Mouse (Mus musculus) hindbrain, embryonic 13.5 days (tissue): Measurements from ENCODE around the gene Tfdp2. TPM values are rescaled to one million over a fixed set of nuclear protein-coding genes. Genes with fewer than 3 reads are reported as not detected.

Experiments used
- ATAC-seq: fragments of 200-750 bp; cut with Nextera tagmentation; 2 replicates; pipeline ENCODE4 v1.8.0; 2017; ENCODE audit warnings: moderate TSS enrichment; ENCODE audit not compliant: low FRiP score
- H3K27ac ChIP-seq: fragments of 300-500 bp; sonication (generic); 2 replicates; pipeline ENCODE4 v1.5.1; 2015; ENCODE audit warnings: inconsistent platforms, mild to moderate bottlenecking, moderate library complexity
- H3K27me3 ChIP-seq: fragments of 300-500 bp; sonication (generic); 2 replicates; pipeline ENCODE4 v1.6.1; 2015; ENCODE audit warnings: mild to moderate bottlenecking, inconsistent platforms
- H3K36me3 ChIP-seq: fragments of 300-500 bp; sonication (generic); 2 replicates; pipeline ENCODE4 v1.6.1; 2015; ENCODE audit warnings: mild to moderate bottlenecking, inconsistent platforms
- H3K4me1 ChIP-seq: fragments of 300-500 bp; sonication (generic); replicated peaks from 2 replicates; pipeline ENCODE4 v1.6.1; 2015; ENCODE audit warnings: inconsistent platforms
- H3K4me2 ChIP-seq: fragments of 300-500 bp; sonication (generic); 2 replicates; pipeline ENCODE4 v1.6.1; 2015; ENCODE audit warnings: inconsistent platforms, mild to moderate bottlenecking, moderate library complexity
- H3K4me3 ChIP-seq: fragments of 300-500 bp; sonication (generic); 2 replicates; pipeline ENCODE4 v1.5.1; 2015; ENCODE audit warnings: mild to moderate bottlenecking, inconsistent platforms
- H3K9ac ChIP-seq: fragments of 300-500 bp; sonication (generic); 2 replicates; pipeline ENCODE4 v1.6.1; 2015; ENCODE audit warnings: mild to moderate bottlenecking, inconsistent platforms
- H3K9me3 ChIP-seq: fragments of 300-500 bp; sonication (generic); 2 replicates; pipeline ENCODE4 v1.6.1; 2016; ENCODE audit warnings: inconsistent platforms
- WGBS: fragments of 180-500 bp; shearing (Covaris S2); methylation state at CpG from one replicate; pipeline ENCODE4 v1.1.7; 2015; 5-methylcytosine and 5-hydroxymethylcytosine counted together
- polyA plus RNA-seq: library from polyadenylated mRNA; unstranded; fragments of >200 nt; fragmentation: Nextera tagmentation; extraction: Ambion mirVana; gene quantifications from 2 replicates; pipeline ENCODE4 v1.2.1, GENCODE M21; 2015

Gene Tfdp2
- polyA plus RNA-seq, 1 experiment from 2014 or later = 30.8 TPM

DNA sequence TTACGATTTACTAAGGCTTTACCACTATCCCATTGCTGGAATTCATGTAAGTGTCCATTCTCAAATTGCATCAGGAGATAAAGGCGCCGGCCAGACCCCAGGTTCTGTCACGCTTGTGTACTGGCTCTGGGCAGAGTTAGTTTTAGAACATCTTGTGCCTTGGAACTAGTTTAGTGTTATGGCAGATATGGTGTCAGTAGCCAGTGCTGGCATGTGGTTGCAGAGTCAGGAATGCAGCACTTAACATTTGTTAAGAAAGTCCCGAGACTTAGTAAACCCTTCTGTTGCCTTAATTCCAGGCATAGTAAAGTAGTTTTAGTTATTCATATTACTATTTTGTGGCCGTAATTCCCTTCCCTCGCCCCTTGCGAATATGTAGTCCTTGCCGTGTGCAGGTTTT, 1.7 kb downstream of the Tfdp2 start:
- H3K4me3 ChIP-seq = no peak overlapping the region
- H3K27ac ChIP-seq = no peak overlapping the region
- peaks cover 21% of the 10 kb centered on the region for H3K4me1 ChIP-seq
- WGBS = 75% methylated on average over 9 of the region's 9 CpGs
- no peaks in the 10 kb centered on the region for H3K27me3 ChIP-seq
- ATAC-seq = no peak
- H3K9me3 ChIP-seq = no peaks in the 10 kb centered on the region
- 0 out of 2 replicates have a peak overlapping the region, but pooled peaks have one; percentile 99 for H3K4me2 ChIP-seq
- no peaks in the 10 kb centered on the region for H3K36me3 ChIP-seq
- no peak overlapping the region for H3K9ac ChIP-seq

DNA sequence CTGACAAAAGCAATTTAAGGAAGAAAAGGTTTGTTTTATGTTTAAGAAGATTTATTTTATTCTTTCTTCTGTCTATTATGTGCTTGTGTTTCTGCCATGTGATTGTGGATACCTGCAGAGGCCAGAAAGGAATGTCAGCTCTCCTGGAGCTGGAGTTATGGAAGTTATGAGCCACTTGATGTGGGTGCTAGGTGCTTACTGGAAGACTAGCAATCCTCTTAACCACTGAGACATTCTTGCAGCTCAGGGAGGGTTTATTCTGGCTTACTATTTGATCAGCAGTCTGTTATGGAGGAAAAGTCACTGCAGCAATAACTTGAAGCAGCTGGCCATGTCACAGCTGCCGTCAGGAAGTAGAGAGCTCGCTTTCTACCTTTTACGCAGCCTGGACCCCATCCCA, 7.6 kb downstream of the Tfdp2 start:
- 92% methylated on average over 3 of the region's 3 CpGs for WGBS
- no peaks in the 10 kb centered on the region for H3K27me3 ChIP-seq
- no peaks in the 10 kb centered on the region for H3K9me3 ChIP-seq
- H3K4me3 ChIP-seq = no peak overlapping the region
- ATAC-seq = no peak
- no peaks in the 10 kb centered on the region for H3K4me1 ChIP-seq
- H3K36me3 ChIP-seq = no peaks in the 10 kb centered on the region
- H3K4me2 ChIP-seq = no peak overlapping the region
- H3K9ac ChIP-seq = no peak overlapping the region
- no peak overlapping the region for H3K27ac ChIP-seq

DNA sequence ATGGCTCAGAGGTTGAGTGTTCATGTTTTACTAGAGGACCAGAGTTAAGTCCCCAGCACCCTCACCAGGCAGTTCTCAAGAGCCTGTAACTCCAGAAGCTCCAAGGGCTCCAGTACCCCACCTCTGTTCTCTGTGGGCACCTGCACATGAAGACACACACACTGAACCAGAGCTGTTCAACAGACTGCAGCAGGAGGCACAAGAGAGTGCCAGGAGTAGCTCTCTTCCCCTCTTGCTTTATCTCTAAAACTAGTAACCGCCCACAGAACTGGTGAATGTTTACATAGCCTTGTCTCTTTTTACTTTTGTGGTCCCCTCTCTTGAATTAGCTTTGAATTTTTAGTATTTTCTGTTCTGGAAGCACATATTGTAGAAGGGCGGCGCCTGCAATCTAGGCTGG, 11.4 kb downstream of the Tfdp2 start:
- Histone ChIP-seq H3K4me3 (no peak overlapping the region), H3K27me3 (no peaks in the 10 kb centered on the region), H3K36me3 (no peaks in the 10 kb centered on the region), H3K9ac (no peak overlapping the region), H3K4me1 (no peaks in the 10 kb centered on the region), H3K27ac (no peak overlapping the region), H3K9me3 (no peaks in the 10 kb centered on the region), H3K4me2 (no peak overlapping the region)
- no peak for ATAC-seq
- WGBS = 96% methylated on average over 3 of the region's 3 CpGs

DNA sequence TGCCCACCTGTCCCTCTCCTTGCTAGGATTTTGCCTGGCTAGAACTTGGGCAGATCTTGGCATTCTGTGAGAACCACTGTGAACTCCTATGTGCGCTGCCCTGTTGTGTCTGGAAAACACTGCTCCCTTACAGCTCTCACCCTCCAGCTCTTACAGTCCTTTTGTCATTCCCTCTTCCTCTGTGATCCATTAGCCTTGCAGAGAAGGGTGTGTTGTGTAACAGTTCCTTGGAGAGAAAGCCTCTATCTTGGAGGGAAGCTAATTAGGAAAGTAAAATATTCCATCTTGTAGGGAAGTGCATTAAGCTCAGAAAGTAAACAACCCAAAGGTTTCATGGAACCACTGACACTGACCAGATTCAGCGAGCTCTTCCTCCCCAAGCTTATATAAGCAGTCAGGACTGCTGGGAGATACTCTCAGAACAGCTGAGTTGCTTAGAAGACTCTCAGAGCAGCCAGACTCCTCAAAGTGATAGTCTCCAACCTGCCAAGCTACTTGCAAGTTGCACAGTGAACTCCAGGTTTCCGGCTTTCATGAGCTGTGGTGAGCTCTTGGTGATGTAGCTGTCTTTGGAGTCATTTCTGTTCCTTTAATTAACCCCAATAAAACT, 17.1 kb downstream of the Tfdp2 start:
- H3K4me1 ChIP-seq = no peaks in the 10 kb centered on the region
- H3K36me3 ChIP-seq = no peaks in the 10 kb centered on the region
- H3K4me3 ChIP-seq = no peak overlapping the region
- 94% methylated on average over 3 of the region's 3 CpGs for WGBS
- H3K4me2 ChIP-seq = no peak overlapping the region
- H3K27ac ChIP-seq = no peak overlapping the region
- H3K27me3 ChIP-seq = no peaks in the 10 kb centered on the region
- no peaks in the 10 kb centered on the region for H3K9me3 ChIP-seq
- H3K9ac ChIP-seq = no peak overlapping the region
- no peak for ATAC-seq

DNA sequence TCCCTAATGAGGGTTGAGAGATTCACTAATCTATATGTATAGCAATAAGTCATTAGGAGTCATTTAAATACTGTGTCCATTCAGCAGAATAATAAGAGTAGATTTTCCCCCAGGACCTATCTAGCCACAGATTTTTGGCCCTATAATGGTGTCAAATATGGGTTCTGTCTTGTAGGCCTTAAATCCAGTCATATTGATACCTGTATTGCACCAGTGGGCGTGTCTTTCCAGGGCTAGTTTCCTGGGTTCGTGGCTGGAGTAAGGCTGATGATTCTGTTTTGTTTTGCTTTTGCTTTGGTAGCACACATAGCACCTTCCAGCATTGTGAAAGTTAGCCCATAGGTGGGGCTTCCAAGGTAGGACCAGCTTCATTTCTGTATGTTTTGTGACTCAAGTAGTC, 18.1 kb downstream of the Tfdp2 start:
- Histone ChIP-seq H3K27ac (no peak overlapping the region), H3K27me3 (no peaks in the 10 kb centered on the region), H3K4me1 (no peaks in the 10 kb centered on the region), H3K4me2 (no peak overlapping the region), H3K36me3 (no peaks in the 10 kb centered on the region), H3K9ac (no peak overlapping the region), H3K4me3 (no peak overlapping the region), H3K9me3 (no peaks in the 10 kb centered on the region)
- no peak for ATAC-seq
- WGBS = 90% methylated on average over 2 of the region's 2 CpGs

DNA sequence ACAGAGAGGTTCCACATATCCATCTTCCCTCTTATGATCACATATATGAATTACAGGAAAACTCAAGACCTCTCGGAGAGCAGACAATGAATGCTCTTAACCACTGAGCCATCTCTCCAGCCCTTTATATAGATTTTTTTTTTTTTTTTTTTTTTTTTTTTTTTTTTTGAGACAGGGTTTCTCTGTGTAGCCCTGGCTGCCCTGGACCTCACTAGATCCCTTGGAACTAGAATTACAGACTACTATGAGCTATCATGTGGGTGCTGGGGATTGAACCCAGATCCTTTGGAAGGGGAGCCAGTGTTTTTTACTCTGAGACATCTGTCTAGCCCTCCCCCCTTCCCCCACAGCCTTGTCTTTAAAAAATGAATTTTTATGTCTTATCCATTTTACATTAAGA, 21.2 kb downstream of the Tfdp2 start:
- Histone ChIP-seq H3K4me3 (no peak overlapping the region), H3K27me3 (no peaks in the 10 kb centered on the region)
- WGBS = 92% methylated on average over 1 of the region's 1 CpGs

DNA sequence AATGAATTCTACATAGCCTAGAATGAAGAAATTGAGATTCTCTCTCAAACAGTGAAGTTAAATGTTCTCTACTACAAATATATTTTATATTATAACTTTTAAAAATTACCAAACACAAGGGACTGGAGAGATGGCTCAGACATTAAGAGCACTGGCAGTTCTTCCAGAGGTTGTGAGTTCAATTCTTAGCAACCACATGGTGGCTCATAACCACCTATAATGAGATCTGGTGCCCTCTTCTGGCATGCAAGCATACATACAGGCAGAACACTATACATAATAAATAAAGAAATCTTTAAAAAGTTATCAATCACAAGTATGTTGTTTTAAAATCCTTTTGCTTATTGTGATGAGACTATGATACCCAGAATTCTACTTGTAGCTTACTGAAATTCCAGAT, 21.7 kb downstream of the Tfdp2 start:
- Histone ChIP-seq H3K36me3 (no peaks in the 10 kb centered on the region), H3K4me1 (no peaks in the 10 kb centered on the region), H3K4me3 (no peak overlapping the region), H3K4me2 (no peak overlapping the region), H3K27me3 (no peaks in the 10 kb centered on the region), H3K27ac (no peak overlapping the region), H3K9ac (no peak overlapping the region), H3K9me3 (no peaks in the 10 kb centered on the region)
- ATAC-seq = no peak

More for the DNA sequence above, 21.2 kb downstream of the Tfdp2 start:
- Histone ChIP-seq H3K9ac (no peak overlapping the region), H3K4me2 (no peak overlapping the region), H3K36me3 (no peaks in the 10 kb centered on the region), H3K27ac (no peak overlapping the region), H3K4me1 (no peaks in the 10 kb centered on the region), H3K9me3 (no peaks in the 10 kb centered on the region)
- ATAC-seq = no peak

DNA sequence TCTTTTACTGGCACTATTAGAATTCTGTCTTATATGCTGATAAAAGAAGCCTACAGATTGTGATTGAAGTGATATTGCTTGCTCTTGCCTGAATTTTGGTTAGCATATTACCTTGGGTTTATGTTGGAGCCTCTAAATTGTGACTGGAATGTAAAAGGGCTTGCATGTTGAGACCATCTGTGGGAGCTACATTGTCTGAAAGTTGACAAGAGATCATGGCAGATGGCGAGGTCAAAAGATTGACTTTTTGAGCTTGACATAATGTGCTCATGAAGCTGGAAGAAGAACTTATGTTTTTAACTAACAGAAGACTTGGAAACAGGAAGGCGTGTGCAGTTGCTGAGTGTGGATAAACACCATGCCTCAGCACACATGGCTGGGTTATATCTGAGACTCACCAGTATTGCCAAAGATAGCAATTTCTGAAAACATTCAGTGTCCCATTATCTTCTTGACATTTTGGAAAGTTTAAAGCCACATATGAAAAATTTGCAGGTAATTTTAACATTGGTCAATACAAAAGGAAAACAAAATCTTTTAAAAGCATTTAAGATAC, 23.1 kb downstream of the Tfdp2 start:
- H3K27ac ChIP-seq = no peak overlapping the region
- WGBS = 44% methylated on average over 2 of the region's 2 CpGs
- no peaks in the 10 kb centered on the region for H3K27me3 ChIP-seq
- no peaks in the 10 kb centered on the region for H3K36me3 ChIP-seq
- H3K9me3 ChIP-seq = no peaks in the 10 kb centered on the region
- no peak overlapping the region for H3K4me2 ChIP-seq
- ATAC-seq = no peak
- no peak overlapping the region for H3K4me3 ChIP-seq
- no peaks in the 10 kb centered on the region for H3K4me1 ChIP-seq
- H3K9ac ChIP-seq = no peak overlapping the region

DNA sequence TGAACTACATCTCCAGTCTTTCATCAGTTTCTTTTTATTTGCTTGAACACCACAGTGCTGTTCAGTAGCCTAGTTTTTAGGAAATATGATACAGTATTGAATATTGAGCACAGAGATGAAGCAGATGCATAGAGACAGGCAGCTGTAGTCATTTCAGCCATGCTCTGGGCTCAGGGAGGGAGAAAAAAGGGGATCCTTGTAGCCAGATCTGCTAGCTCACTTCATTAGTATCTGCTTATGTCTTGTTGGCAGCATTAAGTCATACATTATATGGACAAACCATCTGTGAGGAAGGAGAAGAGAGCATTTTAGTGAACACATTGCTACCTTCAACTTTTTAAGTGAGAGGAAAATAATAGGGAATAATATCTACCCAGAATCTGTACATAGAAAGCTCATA, 24.3 kb downstream of the Tfdp2 start:
- Histone ChIP-seq H3K9ac (no peak overlapping the region), H3K27ac (no peak overlapping the region), H3K4me2 (no peak overlapping the region), H3K9me3 (no peaks in the 10 kb centered on the region), H3K4me1 (no peaks in the 10 kb centered on the region), H3K27me3 (no peaks in the 10 kb centered on the region), H3K36me3 (no peaks in the 10 kb centered on the region), H3K4me3 (no peak overlapping the region)
- no peak for ATAC-seq

DNA sequence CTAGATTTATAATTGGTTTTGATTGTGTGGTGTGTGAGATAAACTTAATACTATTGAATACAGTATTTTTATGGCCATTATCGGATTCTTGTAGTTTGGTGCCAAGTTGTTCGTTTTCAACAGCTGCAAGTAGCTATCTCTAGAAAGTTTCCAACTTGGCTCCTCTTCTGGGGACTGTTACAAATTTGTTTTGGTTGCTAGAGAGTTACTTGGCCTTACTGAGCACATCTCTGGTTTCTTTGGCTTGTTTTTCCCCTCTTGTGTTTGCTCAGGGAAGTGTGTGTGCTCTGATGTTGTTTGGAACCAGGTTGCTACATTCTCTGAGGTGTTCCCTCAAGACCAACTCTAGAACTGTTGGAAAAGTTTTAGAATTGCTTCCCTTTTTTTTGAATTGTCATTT, 27.2 kb downstream of the Tfdp2 start:
- Histone ChIP-seq H3K27me3 (no peaks in the 10 kb centered on the region), H3K9ac (no peak overlapping the region), H3K4me1 (no peaks in the 10 kb centered on the region), H3K27ac (no peak overlapping the region), H3K36me3 (no peaks in the 10 kb centered on the region), H3K4me2 (no peak overlapping the region), H3K9me3 (no peaks in the 10 kb centered on the region), H3K4me3 (no peak overlapping the region)
- 99% methylated on average over 2 of the region's 2 CpGs for WGBS
- no peak for ATAC-seq

DNA sequence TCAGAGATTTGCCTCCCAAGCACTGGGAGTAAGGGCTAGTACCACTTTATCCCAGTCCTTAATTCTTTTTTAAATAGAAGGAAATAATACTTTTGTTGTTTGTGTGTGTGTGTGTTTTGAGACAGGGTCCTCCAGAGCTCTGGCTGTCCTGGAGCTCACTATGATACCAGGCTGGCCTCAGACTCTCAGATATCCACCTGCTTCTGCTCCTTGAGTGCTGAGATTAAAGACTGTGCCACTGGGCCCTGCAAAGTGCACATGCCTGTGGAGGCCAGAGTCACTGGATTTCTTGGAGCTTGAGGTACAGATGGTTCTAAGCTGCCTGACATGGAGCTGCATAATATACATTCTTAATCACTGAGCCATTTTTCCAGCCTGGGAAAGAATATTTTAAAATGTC, 32.2 kb downstream of the Tfdp2 start:
- no peak overlapping the region for H3K9ac ChIP-seq
- no peaks in the 10 kb centered on the region for H3K27me3 ChIP-seq
- H3K36me3 ChIP-seq = no peaks in the 10 kb centered on the region
- no peaks in the 10 kb centered on the region for H3K9me3 ChIP-seq
- H3K27ac ChIP-seq = no peak overlapping the region
- H3K4me2 ChIP-seq = no peak overlapping the region
- no peaks in the 10 kb centered on the region for H3K4me1 ChIP-seq
- H3K4me3 ChIP-seq = no peak overlapping the region
- no peak for ATAC-seq

DNA sequence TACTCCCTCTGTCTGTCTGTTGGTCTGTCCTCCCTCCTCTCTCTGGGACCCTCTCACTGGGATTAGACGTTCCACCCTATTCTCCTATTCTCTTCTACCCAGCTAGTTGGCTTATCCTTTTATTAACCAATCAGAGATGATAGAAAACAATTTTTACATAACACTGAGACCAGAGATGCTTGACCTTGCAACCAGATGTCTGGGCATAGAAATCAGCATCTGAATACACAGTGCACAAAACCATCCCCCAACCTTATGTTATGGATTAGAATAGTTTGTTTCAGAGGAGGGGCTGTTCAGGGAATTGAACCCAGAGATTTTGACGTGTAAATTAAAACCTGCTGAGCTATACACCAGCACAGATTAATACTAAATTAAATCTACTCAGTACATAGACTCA, 34.2 kb downstream of the Tfdp2 start:
- H3K27me3 ChIP-seq = no peaks in the 10 kb centered on the region
- H3K4me3 ChIP-seq = no peak overlapping the region
- H3K36me3 ChIP-seq = no peaks in the 10 kb centered on the region
- 34% methylated on average over 2 of the region's 2 CpGs for WGBS
- no peaks in the 10 kb centered on the region for H3K4me1 ChIP-seq
- no peaks in the 10 kb centered on the region for H3K9me3 ChIP-seq
- ATAC-seq = no peak
- H3K27ac ChIP-seq = no peak overlapping the region
- H3K4me2 ChIP-seq = no peak overlapping the region
- no peak overlapping the region for H3K9ac ChIP-seq

DNA sequence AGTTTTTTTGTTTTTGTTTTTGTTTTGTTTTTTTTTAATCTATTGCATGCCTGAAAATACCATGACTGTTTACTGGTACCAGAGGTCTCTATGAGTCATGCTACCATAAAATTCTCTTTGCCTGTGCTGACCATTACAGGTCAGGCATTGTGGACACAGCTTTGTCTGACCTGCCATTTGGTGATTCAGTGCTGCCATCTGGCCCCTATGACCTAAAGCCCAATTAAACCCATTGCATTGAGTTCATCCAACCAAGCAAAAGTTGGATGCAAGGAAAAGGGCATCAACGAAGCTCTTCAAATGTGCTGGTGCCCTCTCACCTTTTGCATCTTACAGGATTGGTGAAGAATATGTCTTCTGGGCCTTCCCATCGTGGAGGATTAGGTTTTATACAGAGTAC, 39.4 kb downstream of the Tfdp2 start:
- Histone ChIP-seq H3K9me3 (no peaks in the 10 kb centered on the region), H3K27me3 (no peaks in the 10 kb centered on the region), H3K4me1 (no peaks in the 10 kb centered on the region), H3K36me3 (no peaks in the 10 kb centered on the region), H3K4me2 (no peak overlapping the region), H3K4me3 (no peak overlapping the region), H3K27ac (no peak overlapping the region), H3K9ac (no peak overlapping the region)
- ATAC-seq = no peak
- WGBS = 31% methylated on average over 2 of the region's 2 CpGs
